Mouse (Mus musculus) embryonic stem cell, embryonic (primary cell): Measurements from ENCODE around the gene Psmd14.

ENCODE experiments used
- CTCF ChIA-PET, 4 experiments: fragments of 300-600 bp in 2 of 4; fragments of 350-600 bp in 2 of 4; sonication (Branson Sonifier 250); formaldehyde crosslinking; loops; one replicate each; lab custom pipeline; 2022; ENCODE audit warnings: inconsistent platforms in 2 of 4; lab: Charles Lee
- POLR2A ChIA-PET, 4 experiments: fragments of 300-600 bp in 2 of 4; fragments of 350-600 bp in 2 of 4; sonication (Branson Sonifier 250); formaldehyde crosslinking; loops; one replicate each; lab custom pipeline; 2022; ENCODE audit warnings: antibody characterized with exemption in 4 of 4, inconsistent platforms in 1 of 4; lab: Charles Lee

Psmd14 gene

GRCm38 (mm10) chr2:61837243-61837806, 125.8 kb downstream of the Psmd14 start:
- ChIA-PET CTCF (no interaction called here), POLR2A (no interaction called here)
